Mouse (Mus musculus) kidney, adult 9 months (tissue): ENCODE data around the gene Ethe1.
"Not testable (repeated sequence)": the region's sequence is repeated elsewhere in the genome, so short reads cannot be mapped to it uniquely, and the experiment has no call there.

Experiments
- DNase-seq: peaks from one replicate; pipeline ENCODE4 v3.0.0; 2022

The Ethe1 gene

DNA sequence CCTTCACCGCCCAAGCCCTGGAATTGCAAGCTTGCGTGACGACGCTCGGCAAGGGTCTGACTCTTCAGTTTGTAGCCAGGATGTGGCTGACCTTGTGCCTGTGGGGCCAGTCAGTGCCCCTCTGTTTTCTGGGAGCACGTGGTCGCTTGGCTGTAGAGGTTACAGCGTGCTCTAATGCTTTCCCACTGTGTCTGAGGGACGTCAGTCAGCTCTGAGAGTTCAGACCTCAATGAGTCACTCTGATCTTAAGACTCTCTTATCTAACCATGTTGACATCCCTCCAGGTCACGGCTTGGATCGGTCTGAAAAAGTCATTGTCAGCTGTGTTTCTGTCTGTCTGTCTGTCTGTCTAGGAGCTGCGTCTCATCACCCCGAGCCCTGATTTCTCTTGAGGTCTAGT lies 27.5 kb downstream of the Ethe1 start:
- no peak for DNase-seq

DNA sequence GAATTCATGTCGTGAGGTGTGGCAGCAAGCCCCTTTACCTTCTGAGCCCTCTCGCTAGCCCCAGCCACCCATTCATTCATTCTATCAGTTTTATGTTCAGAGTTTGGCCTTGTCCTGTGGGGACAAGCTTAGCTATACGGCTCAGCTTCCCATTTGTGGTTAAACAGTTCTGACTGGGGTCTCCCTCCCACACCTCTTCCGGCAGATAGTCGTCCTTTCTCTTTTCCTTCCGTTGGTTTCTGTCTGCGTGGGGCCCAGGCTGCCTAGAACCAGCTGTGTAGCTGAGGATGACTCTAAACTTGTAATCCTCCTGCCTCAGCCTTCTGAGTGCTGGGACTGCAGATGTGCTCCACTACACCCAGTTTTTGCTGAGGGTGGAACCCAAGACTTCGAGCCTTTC lies 30.4 kb downstream of the Ethe1 start:
- DNase-seq = no peak

DNA sequence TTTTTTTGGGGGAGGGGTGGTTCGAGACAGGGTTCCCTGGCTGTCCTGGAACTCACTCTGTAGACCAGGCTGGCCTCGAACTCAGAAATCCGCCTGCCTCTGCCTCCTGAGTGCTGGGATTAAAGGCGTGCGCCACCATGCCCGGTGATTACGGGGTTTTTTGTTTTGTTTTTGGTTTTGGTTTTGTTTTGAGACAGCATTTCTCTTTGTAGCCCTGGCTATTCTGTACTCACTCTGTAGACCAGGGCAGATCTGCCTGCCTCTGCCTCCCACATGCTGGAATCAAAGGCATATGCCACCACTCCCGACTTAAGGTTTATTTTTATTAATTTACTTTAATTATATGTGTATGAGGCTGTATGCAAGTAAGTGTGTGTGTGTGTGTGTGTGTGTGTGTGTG lies 31.0 kb downstream of the Ethe1 start:
- DNase-seq = not testable (repeated sequence)

DNA sequence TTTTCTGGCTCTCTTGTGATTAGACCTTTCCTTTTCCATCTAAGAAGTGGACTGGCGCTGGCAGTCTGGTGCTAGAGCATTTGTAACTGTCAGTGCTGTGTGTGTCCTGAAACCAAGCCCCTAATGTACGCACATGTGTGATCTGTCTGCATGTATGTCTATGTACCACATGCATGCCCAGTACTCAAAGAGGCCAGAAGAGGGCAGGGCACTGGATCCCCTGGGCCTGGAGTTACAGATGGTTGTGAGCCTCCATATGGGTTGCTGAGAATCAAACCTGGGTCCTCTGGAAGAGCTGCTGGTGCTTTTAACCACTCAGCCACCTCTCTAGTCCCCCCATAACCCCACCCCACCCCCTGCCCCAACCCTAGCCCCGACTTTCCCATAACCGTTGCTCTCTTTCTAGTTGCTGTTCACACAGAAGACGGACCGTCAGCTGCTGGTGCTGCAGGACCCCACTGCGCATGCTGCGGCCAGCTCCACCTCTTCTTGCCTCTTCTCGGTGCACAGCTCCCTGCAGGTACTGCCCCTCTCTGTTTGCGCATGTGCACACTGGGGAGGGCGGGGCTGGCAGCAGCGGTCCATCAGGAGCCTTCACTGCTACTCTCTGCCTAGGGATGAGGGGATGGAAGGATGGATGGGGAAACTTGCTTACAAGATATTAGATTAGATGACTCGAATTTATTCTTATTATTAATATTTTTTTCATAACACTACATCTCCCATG lies 32.5 kb downstream of the Ethe1 start:
- DNase-seq = no peak

DNA sequence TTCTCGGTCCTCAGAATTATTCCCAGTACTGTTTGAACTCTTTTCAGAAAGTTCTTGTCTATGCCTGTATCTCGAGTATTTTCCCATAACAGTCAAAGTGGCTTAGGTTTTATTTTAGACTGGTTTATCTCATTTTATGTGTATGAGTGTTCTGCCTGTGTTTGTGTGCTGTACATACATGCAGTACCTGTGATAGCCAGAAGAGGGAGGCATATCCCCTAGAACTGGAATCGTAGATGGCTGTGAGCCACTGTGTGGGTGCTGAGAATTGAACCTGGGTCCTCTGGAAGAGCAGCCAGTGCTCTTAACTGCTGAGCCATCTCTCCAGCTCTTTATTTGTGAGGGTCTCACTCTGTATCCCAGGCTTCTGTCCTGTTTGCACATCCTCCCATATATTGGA lies 33.9 kb downstream of the Ethe1 start:
- no peak for DNase-seq

DNA sequence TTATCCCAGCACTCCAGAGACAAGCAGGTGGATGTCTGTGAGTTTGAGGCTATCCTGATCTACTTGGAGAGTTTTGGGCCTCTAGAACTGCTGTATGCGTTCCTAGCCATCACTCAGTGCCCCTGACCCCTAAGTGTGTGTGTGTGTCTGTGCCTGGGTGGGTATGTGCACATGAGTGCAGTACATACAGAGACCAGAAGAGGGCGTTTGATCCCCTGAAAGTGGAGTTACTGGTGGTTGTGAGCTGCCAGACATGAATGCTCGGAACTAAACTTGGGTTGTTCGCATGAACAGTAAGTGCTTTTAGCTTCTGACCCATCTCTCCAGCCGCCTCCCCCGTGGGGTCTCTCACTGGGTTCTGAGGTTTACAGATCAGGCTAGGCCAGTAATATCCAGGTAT lies 35.6 kb downstream of the Ethe1 start:
- no peak for DNase-seq

DNA sequence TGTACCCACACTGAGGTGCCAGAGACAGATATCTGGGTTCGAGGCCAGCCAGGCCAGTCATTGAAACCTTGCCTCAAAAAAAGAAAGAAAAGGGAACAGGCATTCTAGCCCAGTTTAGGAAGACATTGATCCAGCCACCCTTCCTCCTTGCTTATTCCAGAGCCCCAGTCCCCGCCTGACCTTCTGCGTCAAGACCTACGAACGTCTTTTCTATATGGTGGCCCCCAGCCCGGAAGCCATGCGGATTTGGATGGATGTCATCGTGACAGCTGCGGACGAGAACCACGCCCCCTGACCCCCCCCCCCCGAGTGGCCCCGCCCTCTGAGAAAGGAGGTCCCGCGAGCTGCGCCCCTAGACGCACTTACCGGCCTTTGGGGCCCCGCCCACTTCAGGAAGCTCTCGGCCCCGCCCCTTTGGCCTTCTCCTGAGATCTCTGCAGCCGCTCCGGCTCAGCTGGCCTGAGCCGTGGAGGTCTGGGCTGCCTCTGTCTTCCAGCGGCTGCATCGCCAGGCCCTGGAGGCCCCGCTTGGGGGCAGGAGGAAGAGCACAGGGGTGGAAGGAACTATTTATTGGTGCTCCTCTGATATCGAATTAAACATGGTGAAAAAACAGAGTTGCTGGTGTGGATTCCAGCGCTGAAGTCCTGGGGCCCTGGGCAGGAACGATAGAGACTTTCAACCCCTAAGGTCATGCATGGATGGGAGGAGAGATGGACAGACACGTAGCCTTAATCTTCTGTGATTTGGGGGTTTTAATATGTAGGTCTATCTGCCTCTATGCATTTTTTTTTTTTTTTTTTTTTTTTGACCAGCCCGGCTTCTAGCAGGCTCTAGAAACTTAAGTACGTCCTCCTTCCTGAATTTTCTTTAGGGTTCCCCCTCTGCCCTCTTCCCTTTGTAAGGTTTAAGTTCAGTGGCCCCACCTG lies 41.6 kb downstream of the Ethe1 start:
- peak; percentile 87 for DNase-seq

DNA sequence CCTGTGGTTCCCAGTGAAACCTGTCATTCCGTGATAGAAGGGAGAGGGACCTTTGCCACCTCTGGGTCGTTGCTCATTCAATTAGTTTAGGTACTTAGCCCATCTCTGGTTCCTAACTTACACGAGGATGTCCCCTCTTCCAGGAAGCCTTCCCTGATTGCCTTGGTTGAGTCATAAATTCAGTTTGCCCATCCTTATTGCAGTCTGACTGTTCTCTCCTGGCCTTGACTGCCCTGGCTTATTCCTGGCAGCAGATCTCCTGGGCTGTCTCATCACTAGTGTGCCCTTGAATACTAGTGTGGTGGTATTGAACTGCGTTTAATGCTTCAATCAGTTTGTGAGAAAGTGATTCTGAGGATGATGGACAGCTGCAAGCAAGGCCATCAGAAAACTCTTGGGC lies 42.3 kb downstream of the Ethe1 start:
- no peak for DNase-seq

DNA sequence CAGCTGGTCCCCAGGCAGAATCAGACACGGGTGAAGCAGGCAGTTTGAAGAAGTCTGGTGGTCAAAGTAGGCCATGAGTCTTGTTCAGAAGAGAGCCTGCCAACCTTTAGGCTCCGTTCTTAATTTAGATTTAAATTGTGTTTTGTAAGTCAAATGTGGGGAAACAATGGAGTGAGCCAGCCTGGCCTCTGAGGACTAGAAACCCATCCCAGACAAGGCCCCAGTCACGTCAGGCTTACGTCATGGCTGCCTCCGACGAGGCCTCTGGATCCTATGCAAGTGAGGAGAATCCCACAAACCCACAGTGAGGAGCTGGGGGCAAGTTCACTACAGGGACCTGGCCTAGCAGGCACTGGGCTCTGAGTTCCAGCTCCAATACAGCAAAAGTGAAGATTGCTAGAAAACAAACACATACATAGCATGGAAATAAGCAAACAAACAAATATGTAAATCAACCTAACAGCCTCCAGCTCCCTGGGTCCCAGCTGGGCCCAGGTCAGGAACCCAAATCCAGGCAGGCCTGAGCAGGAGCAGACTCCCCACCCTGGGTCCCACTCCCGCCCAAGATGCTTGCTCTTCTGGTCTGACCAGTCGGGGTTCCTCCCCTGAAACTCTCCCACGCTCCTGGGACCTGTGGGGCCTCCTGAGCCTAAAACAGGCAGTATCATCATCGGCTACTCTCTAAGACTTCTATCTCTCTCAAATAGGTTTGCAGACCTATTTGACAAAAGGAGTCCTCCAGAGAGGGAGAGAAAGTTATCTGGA lies 43.0 kb downstream of the Ethe1 start:
- DNase-seq = no peak

DNA sequence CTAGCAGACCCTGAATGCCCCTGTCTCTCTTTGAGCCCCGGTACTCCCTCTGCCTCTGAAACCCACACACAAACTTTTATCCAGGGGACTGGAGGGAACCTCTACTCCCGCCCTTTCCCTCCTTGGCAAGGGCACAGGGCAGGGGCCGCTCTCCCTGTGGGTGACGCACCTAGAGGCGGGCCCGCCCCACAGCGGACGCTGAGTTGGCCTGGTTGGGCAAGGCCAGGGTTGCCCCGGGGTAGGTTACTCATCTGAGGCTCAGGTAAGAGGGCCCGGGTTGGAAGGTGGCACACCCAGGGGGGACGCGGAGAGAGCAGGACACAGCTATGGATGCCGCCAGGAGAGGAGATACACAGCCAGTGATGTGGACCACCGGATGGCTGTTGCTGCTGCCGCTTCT lies 48.9 kb downstream of the Ethe1 start, which contains the start of gene Lypd3:
TSS of gene Lypd3 (plus strand) at position 287 of the 400 bp plus-strand sequence.
- DNase-seq = no peak

DNA sequence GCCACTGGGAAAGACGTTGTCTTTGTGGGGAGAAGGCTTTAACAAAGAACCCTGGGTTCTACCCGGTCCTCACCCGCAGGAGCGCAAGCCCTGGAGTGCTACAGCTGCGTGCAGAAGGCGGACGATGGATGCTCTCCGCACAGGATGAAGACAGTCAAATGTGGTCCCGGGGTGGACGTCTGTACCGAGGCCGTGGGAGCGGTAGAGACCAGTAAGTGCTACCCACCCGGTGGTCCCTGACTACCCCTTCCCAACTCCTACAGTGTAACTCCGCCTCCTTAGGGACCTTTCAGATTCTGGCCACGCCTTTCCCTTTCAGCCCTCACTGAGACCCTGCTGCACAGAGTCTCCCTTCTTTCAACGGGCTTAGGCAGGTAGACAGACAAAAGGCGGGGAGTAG lies 49.7 kb downstream of the Ethe1 start:
- no peak for DNase-seq

DNA sequence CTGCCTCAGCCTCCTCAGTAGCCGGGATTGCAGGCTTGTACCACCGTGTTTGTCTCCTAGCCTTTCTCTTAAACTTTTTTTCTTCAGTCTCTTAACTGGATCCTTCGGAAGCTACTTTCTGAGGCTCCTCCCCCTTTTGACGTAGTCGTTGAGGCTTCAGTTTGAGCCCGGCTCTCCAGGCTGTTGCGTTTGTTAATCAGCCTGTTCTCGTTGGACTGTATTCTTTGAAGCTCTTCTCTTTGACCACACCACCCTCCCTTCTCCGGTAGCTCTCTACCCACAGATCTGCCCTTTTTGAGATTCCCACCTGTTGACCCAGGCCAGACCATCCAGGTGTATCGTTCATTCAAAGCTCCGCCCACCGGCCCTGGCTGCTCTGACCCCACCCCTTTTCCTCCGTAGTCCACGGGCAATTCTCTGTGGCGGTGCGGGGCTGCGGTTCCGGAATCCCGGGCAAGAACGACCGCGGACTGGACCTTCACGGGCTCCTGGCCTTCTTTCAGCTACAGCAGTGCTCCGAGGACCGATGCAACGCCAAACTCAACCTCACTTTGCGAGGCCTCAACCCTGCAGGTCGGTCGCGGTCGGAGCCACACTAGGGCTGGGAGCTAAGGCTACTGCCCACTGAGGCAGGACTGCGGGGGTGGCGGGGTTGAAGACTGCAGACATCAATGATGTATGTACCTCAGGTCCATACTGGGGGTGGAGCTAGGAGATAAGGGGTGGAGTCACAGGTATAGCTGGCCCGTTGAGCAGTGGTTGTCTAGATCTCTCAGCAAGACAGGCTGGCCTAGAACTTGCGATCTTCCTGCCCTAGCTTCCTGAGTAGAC lies 50.9 kb downstream of the Ethe1 start:
- DNase-seq = peak; percentile 27

DNA sequence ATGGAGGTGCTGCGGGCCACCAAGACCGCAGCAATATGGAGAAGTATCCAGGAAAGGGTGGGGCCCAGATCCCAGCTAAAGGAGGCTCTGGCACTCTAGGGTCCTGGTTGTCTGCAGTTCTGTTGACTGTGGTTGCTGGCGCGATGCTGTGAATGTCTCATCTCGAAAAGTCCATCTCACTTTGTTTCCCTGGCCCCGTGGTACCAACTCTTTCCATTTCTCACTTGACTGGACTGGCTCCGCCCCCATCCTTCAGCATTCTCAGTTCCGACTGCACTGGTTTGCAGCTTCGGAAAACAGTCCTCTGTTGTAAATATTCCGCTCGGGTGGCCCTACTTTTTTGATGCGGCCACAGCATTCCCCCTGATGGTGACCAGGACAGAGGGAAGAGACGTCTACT lies 53.1 kb downstream of the Ethe1 start:
- DNase-seq = no peak

DNA sequence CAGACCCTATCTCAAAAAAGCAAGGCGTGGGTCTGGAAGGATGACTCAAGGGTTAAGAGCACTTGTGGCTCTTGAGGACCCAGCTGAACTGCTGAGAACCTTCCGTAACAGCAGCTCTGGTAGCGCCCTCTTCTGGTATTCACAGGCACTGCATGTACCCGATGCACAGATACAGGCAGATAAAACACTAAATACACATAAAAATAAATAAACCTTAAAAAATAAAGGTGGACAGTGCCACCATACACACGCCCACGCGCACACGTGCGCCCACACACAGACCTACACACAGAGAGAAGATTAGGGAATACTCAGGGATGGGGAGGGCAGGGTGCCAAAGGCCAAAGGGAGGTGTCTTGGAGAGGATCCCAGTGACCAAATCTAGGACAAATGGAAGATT lies 55.1 kb downstream of the Ethe1 start:
- peak; percentile 78 for DNase-seq

DNA sequence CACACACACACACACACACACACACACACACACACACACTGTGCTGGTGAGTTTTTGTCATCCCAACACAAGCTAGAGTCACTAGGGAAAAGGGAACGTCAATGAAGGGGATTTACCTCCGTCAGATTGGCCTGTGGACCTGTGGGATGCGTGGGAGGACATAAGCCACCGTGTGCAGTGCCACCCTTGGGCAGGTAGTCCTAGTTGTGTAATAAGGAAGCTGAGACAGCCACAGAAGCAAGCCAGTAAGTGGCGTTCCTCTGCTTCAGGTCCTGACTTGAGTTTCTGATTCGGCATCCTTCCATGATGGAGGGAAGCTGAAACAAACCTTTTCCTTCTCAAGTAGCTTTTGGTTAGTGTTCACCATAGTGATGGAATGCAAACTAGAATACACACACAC lies 57.1 kb downstream of the Ethe1 start:
- DNase-seq = no peak

DNA sequence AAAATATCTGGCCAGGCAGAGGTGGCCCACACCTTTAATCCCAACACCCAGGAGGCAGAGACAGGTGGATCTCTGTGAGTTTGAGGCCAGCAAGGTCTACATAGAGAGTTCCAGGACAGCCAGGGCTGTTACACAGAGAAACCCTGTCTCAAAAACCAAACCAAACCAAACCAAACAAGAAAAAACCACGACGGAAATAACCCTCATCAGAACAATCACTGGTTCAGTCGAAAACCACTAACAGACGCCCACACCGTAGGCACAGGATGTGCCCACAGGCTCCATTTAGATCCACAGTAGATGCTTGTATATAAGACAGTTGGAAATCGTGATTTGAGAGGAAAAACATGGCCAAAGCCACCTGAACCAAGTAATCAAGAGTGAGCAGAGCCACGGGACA lies 57.7 kb downstream of the Ethe1 start:
- no peak for DNase-seq

DNA sequence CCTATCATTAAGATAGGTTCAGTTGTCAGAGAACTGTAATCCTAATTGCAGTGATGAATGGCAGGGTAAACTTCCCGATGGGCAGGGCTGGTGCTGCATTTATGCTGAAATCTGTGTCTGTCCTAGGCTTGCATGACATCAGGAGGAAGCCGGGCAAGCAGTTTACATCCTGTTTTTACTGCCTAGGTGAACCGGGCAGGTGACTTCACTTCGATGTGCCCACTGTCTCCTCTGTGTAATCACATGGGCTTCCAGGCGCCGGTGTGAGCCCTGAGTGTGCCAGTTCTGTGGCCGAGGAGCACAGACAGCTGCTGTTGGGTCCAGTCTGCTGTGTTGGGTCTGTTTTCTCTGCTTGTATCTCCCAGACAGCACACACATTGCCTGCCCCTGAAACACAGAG lies 59.1 kb downstream of the Ethe1 start:
- DNase-seq = no peak

DNA sequence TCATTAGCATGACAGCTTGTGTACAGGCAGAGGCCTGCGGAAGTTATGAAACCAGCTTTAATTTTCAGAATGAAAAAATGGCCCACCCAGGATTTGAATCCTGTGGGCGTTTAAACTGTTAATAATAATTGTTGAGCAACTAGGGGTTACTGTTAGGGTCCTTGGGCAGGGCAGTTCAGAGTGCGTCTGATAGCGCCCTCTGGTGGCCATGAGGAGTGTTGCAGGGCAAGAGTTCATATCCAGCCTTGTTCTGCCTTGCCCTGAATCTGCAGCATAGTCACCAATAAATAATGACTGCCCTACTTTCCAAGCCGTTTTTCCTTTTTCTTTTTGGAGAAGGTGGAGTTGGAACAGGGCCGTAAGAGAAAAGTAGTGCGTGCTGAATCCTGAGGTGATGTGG lies 66.3 kb downstream of the Ethe1 start:
- peak; percentile 83 for DNase-seq
